Mouse (Mus musculus): Measurements from ENCODE around the gene Raet1d.
"Not testable (repeated sequence)": the region's sequence is repeated elsewhere in the genome, so short reads cannot be mapped to it uniquely, and the experiment has no call there.

Gene Raet1d

DNA sequence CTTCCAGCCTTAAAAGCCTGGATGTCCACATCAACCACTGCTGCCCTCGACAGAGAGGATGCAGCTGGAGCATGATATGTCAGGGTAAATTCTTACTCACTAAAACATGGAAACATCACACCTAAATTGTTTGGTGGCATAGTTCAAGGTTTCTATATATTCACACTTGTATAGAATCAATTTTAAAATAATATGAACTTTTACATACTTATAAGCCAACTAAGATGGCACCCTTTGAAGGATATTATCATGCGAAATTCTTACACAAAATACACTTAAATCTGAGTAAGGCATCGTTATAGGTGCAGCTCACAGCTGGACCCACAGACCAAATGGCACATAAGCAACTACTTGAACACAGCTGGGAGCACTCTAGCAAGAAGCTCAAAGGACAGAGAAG, at the start of gene Raet1d:
Gene Raet1d (plus strand): TSS at position 301 of the 400 bp plus-strand sequence.
- in situ Hi-C loops (cut with MboI, MseI) = loop anchor here (5.0 kb wide), 1 partner anchor 188 kb away; no protein-coding TSS in a partner anchor

DNA sequence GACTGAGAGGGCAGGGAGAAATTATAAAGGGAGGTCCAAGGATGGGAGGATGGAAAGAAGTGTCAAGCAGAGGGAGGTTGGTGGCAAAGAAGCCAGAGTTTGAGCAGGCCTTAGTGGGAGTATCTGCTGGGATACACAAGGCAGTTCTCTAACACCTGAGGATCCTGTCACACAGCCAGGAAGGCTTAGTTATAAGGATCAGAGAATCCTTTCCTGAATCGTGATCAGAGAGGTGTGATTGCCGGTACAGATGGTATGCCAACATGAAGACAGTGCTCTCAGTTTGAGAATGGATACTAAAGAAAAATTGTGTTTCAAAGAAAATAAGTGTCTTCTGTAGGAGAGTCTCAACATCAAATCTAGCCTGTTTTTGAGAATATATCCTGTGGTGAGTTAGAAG, 37.5 kb upstream of the Raet1d start:
- in situ Hi-C loops (cut with MboI, MseI) = no loop called here

DNA sequence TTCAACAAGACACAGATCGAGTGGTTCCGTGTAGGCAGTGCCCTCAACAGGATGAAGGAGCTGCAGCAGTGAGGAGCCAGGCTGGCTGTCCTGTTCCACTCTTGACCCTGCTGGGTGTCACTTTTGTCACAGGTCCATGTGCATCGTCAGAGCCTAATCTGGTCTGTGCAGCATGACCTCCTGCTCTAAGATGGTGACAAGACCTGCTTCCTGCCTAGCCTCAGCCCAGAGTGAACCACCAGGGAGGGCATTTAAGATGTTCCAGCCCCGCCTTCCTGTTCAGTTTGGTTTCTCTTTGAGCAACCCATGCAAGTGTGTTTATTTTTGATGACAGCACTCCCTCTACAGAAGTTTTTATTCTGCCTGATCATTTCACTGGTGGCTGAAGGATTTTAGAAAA, 14.6 kb upstream of the Raet1d start:
- in situ Hi-C loops (cut with MboI, MseI) = not testable (repeated sequence)

DNA sequence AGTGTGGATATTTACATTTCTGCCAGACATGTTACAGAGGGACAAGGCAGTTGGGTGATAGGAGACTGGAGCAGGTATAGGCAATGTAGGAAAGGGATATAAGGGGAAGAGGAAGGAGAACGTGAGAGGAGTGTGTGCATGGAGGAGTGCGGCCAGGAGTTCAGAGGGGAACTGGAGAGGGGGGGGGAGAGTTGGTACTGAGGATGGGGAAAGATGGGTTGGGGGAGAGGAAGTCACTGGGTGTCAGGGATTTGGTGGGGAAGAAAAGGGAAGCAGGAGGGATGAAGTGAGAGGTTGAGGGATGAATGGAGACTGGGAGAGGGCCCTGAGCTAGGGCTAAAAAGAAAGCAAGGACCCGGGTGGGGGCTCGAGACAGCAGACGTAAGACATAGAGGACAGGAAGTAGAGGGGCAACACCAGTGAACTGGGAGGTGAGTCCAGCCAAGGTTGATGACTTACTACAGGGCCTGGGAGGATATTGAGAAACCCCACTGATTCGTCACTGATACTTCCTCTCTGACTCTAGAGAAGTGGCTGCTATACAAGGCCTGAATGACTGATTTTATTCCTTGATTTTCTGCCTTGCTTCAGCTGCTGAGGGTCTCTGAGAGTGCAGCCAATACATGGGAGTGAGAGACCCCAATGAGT, 6.7 kb upstream of the Raet1d start:
- in situ Hi-C loops (cut with MboI, MseI) = not testable (repeated sequence)

DNA sequence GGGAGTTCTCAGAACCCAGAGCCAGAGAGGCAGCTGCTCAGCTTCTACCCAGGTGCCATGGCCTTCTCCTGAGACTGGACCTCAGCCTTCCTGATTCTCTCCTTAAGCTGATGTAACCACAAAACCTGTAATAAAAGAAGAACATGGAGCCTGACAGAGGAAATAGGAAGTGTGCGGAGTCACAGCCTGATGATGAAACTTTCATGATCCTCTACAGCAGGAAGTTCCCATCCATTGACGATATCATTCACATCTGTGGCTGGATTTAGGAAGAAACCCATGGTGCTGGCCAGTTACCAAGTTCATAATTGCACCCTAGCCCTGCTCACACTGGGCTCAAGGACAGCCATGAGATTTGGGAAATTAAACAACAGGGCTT, 6.2 kb upstream of the Raet1d start:
- in situ Hi-C loops (cut with MboI, MseI) = not testable (repeated sequence)

DNA sequence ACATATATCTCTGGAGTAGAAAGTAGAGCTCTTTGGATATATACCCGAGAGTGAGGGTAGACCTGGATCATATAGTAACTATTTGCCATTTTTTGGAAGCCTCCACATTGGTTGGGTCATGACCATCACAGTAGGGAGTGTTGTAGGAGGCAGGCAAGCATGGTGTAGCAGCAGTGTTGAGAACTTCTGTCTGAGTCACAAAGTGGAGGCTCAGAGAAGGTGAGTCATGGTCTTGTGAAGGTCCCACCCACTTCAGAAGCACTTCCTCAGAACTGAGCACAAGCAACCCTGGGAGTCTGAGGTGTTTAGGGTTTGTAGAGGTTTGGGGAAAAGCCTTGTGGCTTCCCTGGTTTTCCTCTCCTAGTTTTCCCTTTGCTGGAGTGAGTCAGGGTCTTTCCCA, 3.0 kb upstream of the Raet1d start:
- in situ Hi-C loops (cut with MboI, MseI) = not testable (repeated sequence)

DNA sequence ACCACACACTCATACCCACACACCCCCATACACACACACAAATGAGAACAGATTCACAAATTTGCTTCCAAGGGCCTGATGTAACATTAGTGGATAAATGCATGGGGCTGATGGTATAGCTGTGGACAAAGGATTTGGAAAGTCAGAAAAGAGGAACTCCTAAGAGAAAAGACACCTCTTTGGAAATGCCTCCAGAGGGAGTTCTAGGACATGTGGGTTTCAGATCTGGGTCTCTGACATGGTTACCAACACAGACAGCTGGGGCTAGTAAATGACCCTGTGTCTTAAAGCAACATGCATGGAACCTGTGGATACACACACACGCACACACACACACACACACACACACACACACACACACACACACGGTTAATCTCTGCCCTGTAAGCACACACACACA, 605 bp downstream of the Raet1d start:
- in situ Hi-C loops (cut with MboI, MseI) = loop anchor here (5.0 kb wide), 1 partner anchor 189 kb away; no protein-coding TSS in a partner anchor

DNA sequence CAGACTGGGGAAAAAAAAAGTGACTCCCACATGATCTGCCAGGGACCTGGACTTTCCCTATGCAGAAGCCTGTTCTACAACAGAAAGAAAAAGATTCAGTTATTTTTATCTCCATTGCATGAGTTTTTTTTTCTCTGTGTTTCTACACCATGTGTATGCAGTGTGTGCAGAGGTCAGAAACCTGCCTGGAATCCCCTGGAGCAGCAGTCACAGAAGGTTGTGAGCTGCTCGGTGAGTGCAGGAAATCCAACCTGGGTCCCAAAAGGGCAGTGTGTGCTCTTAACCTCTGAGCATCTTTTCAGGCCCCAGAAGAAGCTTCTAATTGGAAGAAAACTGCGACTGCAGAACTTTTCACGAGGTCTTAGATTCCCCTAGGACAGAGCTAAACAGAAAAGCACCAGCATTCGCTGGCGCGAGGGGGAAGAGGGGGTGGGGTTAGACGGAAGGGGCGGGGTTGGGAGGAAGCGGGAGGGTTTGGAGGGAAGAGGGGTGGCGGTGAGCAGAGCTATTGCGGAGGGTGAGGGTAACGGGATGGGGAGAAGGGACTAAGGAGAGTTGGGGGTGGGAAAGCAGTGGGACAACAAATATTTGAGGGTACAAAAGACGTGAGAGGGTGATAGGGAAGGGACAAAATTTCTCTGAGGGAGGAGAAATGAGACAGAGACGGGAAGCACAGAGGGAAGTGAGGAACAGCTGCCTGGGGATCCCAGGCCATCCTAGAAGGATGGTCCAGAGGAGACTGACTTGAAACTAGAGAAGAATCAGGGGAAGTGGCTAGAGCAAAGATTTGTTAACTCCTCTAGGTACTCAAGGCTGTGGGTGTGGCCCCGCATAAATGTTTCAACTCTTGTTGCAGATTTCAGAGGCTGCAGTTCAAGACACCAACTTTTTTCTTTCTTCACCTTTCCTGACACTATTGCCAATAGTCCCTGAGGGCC, 1.3 kb downstream of the Raet1d start:
- in situ Hi-C loops (cut with MboI, MseI) = loop anchor here (5.0 kb wide), 1 partner anchor 189 kb away; no protein-coding TSS in a partner anchor

DNA sequence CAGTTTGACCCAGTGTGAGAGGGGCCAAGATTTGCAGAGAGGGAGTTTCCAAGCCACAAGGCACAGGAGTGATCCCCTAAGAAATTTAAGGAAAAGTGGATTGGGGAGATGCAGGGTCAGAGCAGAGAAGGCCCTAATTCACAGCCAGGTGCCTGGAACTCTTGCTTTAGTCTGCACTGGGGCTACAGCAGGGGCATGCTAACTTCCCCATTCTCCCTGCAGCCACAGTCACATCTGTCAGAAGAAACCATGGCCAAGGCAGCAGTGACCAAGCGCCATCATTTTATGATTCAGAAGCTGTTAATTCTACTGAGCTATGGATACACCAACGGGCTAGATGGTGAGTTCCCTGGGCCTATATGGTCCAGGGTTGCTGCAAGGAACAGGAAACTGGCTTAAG, 2.1 kb downstream of the Raet1d start:
- in situ Hi-C loops (cut with MboI, MseI) = loop anchor here (5.0 kb wide), 1 partner anchor 190 kb away; no protein-coding TSS in a partner anchor

DNA sequence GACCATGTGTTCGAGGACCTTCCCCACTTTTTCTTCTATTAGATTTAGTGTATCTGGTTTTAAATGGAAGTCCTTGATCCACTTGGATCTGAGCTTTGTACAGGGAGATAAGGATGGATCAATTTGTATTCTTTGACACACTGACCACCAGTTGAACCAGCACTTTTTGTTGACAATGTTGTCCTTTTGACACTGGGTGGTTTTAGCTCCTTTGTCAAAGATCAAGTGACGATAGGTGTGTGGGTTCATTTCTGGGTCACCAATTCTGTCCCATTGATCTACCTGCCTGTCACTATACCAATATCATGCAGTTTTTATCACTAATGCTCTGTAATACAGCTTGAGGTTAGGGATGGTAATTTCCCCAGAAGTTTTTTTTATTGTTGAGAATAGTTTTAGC, 4.6 kb downstream of the Raet1d start:
- in situ Hi-C loops (cut with MboI, MseI) = loop anchor here (5.0 kb wide), 1 partner anchor 193 kb away; no protein-coding TSS in a partner anchor

DNA sequence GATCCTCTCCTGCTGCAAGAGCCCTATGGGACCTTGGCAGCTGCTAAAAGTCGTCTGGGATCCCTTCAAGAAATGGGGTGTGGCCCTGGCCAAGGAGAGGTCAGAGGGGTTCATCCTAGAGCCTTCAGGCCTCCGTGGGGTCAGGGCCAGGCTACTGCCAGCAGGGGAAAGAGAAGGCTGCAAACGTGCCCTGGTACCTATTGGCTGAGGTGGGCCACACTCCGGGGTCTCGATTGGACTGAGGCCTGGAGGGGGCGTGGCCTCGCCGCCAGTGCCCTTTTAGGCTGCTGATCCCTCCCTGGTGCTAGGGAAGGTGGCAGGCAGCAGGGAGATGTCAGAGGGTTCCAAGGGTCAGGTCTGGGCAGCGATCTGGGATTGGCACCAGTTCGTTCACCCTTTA, 20.9 kb downstream of the Raet1d start:
- in situ Hi-C loops (cut with MboI, MseI) = loop anchor here (5.0 to 25.0 kb wide), 2 partner anchors 189 to 344 kb away; no protein-coding TSS in a partner anchor

DNA sequence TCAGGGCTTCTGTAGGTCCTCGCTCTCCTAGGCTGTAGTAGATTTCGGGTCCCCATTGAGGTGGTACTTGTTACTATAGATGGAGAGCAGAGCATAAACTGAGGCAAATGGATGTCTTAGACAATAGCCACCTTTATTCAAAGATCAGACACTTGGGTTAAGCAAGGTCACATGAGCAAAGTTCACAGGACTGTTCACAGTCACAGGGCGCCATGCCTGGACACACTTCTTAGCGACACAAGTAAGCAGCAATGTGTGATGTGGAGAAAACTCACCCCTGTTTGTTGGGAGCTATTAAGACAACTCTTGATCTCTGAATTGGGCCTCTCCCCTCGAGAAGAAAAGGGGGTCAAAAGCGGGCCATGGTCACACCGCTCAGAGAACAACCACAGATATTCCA, 29.8 kb downstream of the Raet1d start:
- in situ Hi-C loops (cut with MboI, MseI) = loop anchor here (25.0 kb wide), 1 partner anchor 353 kb away; no protein-coding TSS in a partner anchor

DNA sequence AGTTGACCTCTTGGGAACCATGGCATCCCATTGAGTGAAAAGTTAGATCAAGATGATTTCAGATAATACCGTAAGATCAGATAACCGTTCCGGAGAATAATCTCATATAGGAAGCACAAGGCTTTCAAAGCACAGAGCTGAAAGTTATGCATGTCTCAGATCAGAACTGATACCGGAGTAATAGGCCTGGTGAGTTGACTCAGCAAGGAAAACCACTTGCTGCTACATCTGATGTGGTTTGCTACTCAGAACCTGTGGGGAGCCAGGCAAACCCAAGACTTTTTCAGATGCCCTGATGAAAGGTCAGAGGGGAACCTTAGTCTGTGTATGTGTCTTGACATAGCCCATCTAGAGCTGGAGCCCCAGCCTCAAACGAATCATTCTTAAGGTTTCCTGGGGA, 31.3 kb downstream of the Raet1d start:
- in situ Hi-C loops (cut with MboI, MseI) = loop anchor here (25.0 kb wide), 1 partner anchor 354 kb away; no protein-coding TSS in a partner anchor

DNA sequence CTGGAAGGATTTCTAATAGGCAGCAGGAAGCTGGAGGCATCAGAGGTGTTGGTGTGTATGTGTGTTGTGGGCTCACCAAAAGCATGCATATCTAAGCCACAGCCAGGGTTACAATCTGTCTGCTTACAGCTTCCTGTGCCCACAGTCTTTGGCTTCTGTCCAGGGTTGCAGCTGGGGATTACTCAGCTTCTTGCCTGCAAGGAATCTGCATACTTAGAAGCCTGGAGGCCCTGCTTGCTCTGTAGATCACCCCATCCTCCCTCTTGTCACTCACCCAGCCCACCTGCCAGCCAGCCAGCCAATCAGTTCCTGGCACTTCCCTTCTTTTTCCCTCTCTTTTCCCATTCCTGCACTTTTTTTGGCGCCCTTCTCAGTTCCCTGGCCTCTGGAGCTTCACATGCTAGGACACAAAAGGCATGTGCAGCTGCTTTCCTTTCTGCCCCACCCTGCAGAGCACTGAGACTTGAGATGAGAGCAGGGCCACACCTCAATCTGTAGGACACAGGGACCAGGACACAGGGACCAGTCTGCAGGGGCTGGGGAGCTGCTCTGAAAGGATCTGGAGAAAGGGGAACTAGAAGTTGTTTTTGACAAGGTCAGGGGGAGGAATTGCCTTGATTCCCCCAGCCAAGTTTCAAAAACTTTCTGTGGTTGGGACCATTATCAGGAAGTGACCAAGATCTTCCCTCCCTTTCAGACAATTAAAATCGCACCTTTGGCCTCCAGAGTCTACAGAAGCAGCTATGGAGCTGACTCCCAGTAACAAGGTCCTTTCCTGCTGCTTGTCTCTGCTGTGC, 32.9 kb downstream of the Raet1d start:
- in situ Hi-C loops (cut with MboI, MseI) = loop anchor here (25.0 kb wide), 1 partner anchor 356 kb away; no protein-coding TSS in a partner anchor

DNA sequence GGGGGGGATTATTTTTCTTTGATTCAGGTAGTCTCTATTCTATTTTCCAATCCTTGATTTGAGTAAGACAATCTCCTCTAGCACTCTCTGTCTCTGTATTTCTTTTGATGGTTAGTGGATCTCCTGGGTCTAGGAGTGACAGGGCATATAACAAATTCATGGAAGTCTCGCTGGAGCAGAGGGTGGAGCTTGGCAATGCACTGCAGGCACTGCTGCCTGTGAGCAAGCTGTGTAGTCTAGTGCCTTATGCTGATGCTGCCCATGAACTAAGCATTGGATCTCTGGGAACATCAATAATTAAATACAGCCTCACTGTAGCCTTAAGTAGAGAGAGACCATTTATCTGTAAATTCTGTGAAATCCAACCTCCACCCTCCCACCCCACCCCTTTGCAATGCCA, 36.3 kb downstream of the Raet1d start:
- in situ Hi-C loops (cut with MboI, MseI) = loop anchor here (25.0 kb wide), 1 partner anchor 359 kb away; no protein-coding TSS in a partner anchor

DNA sequence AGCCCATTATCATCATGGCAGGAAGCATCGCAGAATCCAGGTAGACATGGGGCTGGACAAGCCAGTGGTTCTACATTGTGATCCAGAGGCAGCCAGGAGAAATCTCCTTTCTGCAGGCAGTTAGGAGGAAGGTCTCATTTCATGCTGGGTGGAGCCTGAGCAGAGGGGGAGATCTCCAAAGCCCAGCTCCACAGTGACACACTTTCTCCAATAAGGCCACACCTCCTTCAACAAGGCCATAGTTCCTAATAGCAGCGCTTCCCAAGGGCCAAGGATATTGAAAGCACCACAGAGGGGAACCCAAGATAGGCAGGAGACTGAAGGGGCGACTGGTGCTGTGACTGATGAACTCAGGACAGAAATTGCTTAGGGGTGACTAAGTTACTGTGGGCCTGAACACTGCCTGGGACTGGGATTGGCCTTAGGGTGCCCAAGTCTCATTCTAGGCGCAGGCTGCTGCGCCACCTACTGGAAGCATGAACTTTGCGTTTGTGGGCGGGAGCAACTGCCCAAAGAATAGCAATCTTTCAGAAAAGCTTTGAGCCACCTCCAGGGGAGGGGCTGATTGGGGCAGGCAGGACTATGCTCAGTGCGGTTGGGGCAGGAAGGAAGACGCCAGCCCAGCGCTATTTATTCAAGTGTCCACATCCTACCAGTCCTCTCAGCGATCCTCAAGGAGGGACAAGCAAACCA, 42.0 kb downstream of the Raet1d start:
- in situ Hi-C loops (cut with MboI, MseI) = loop anchor here (10.0 kb wide), 1 partner anchor 108 kb away; no protein-coding TSS in a partner anchor

DNA sequence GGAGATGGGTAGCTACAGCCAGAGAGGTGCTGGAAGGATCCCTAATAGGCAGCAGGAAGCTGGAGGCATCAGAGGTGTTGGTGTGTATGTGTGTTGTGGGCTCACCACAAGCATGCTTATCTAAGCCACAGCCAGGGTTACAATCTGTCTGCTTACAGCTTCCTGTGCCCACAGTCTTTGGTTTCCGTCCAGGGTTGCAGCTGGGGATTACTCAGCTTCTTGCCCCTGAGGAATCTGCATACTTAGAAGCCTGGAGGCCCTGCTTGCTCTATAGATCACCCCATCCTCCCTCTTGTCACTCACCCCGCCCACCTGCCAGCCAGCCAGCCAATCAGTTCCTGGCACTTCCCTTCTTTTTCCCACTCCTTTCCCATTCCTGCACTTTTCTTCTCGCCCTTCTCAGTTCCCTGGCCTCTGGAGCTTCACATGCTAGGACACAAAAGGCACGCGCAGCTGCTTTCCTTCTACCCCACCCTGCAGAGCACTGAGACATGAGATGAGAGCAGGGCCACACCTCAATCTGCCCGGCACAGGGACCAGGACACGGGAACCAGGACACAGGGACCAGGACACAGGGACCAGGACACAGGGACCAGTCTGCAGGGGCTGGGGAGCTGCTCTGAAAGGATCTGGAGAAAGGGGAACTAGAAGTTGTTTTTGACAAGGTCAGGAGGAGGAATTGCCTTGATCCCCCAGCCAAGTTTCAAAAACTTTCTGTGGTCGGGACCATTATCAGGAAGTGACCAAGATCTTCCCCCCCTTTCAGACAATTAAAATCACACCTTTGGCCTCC, 53.5 kb downstream of the Raet1d start:
- in situ Hi-C loops (cut with MboI, MseI) = not testable (repeated sequence)
